8 mouse cellular contexts compared by ENCODE assay signal in genomic region chr2:164436215-164436913, GRCm38 (mm10). TPM values are rescaled to one million over a fixed set of nuclear protein-coding genes. Genes with fewer than 3 reads are reported as not detected.
DNase-seq lines count a peak whose midpoint lies in the region; ATAC-seq and TF ChIP-seq lines count a peak whose summit lies in the region.

No protein-coding gene starts in this region.

- H3K36me3 ChIP-seq in heart, embryonic 10.5 days = no peaks in the 10 kb centered on the region
- no peaks in the 10 kb centered on the region for H3K36me3 ChIP-seq in stomach, postnatal 0 days (ENCODE audit: control insufficient read depth, insufficient read depth, low read length)

- H3K9me3 ChIP-seq in heart, embryonic 10.5 days = no peaks in the 10 kb centered on the region
- H3K9me3 ChIP-seq in stomach, postnatal 0 days (ENCODE audit: control insufficient read depth, low read length) = no peaks in the 10 kb centered on the region

- peak overlapping the region; percentile 38 for H3K4me2 ChIP-seq in stomach, postnatal 0 days (replicated peaks; ENCODE audit: low read depth)

- ATAC-seq in stomach, postnatal 0 days (ENCODE audit: low FRiP score, low TSS enrichment) = no peak

- DNase-seq in heart, embryonic 10.5 days (ENCODE audit: low spot score) = no peak
- DNase-seq in heart, postnatal 4 days = no peak
- DNase-seq in retina, postnatal 1 day = peak; percentile 30
- no peak for DNase-seq in retina, embryonic 14.5 days (ENCODE audit: low spot score)
- DNase-seq in layer of hippocampus, adult 9-11 months = peak; percentile 52
- no peak for DNase-seq in stomach, postnatal 0 days (ENCODE audit: low spot score)
- no peak for DNase-seq in right cerebral cortex, postnatal 4 days
- DNase-seq in thymus, postnatal 10 days (ENCODE audit: low spot score in 2 of 2) = no peak

- TF ChIP-seq EP300 in stomach, postnatal 0 days (optimal IDR thresholded peaks at IDR 0.05) = no peak

- peak overlapping the region; percentile 77 for H3K27ac ChIP-seq in heart, embryonic 10.5 days
- peak overlapping the region; percentile 91 for H3K27ac ChIP-seq in stomach, postnatal 0 days (replicated peaks)

- peak overlapping the region; percentile 52 for H3K9ac ChIP-seq in stomach, postnatal 0 days (ENCODE audit: low read length)

- TF ChIP-seq CTCF in stomach, postnatal 0 days (IDR thresholded peaks at IDR 0.05; ENCODE audit: low read depth) = no peak

- peaks cover 85% of the 10 kb centered on the region for H3K4me1 ChIP-seq in heart, embryonic 10.5 days
- H3K4me1 ChIP-seq in stomach, postnatal 0 days (replicated peaks; ENCODE audit: control insufficient read depth, insufficient read depth) = peaks cover 32% of the 10 kb centered on the region

- 25% methylated on average over 8 of the region's 8 CpGs for WGBS in heart, embryonic 10.5 days
- 18% methylated on average over 8 of the region's 8 CpGs for WGBS in stomach, postnatal 0 days

- peaks cover 12% of the 10 kb centered on the region; the same call in 1 of the 2 replicates for H3K27me3 ChIP-seq in heart, embryonic 10.5 days (ENCODE audit: insufficient read depth, poor library complexity, severe bottlenecking)
- no peaks in the 10 kb centered on the region for H3K27me3 ChIP-seq in stomach, postnatal 0 days (ENCODE audit: control insufficient read depth, insufficient read depth, low read length)

- no peak overlapping the region for H3K4me3 ChIP-seq in heart, embryonic 10.5 days
- H3K4me3 ChIP-seq in stomach, postnatal 0 days (ENCODE audit: low read depth, low read length) = no peak overlapping the region

RNA-seq across cellular contexts. Expression of gene Sdc4, which starts 7.3 kb away (rescaled TPM):
- 37.3 and 37.8 TPM in 2 replicates for polyA plus RNA-seq in heart, embryonic 10.5 days (2016; fragmentation: Nextera tagmentation; extraction: Ambion mirVana)
- 10 to 100 TPM; 22.1 to 25.8 TPM for total RNA-seq in heart, postnatal 4 days (2021)
- polyA plus RNA-seq in stomach, postnatal 0 days (2015; fragmentation: Nextera tagmentation; extraction: Ambion mirVana) = 133 and 143 TPM in 2 replicates

RNA-seq across cellular contexts. Expression of gene Sys1, which starts 20.4 kb away (rescaled TPM):
- 41.2 and 52.5 TPM in 2 replicates for polyA plus RNA-seq in heart, embryonic 10.5 days (2016; fragmentation: Nextera tagmentation; extraction: Ambion mirVana)
- 10 to 100 TPM; 20.2 to 23.1 TPM for total RNA-seq in heart, postnatal 4 days (2021)
- 46.9 and 48.6 TPM in 2 replicates for polyA plus RNA-seq in stomach, postnatal 0 days (2015; fragmentation: Nextera tagmentation; extraction: Ambion mirVana)

RNA-seq across cellular contexts. Expression of gene Gm20458, which starts 24.4 kb away (rescaled TPM):
- polyA plus RNA-seq in heart, embryonic 10.5 days (2016; fragmentation: Nextera tagmentation; extraction: Ambion mirVana) = 10.3 and 11.7 TPM in 2 replicates
- total RNA-seq in heart, postnatal 4 days (2021) = 1 to 10 TPM; 2.5 to 4.3 TPM
- polyA plus RNA-seq in stomach, postnatal 0 days (2015; fragmentation: Nextera tagmentation; extraction: Ambion mirVana) = 26.9 and 28.1 TPM in 2 replicates

RNA-seq across cellular contexts. Expression of gene Matn4, which starts 31.4 kb away (rescaled TPM):
- polyA plus RNA-seq in heart, embryonic 10.5 days (2016; fragmentation: Nextera tagmentation; extraction: Ambion mirVana) = 0.76 and 1.2 TPM in 2 replicates
- 1 to 10 TPM; 1.8 TPM for total RNA-seq in heart, postnatal 4 days (2021)
- polyA plus RNA-seq in stomach, postnatal 0 days (2015; fragmentation: Nextera tagmentation; extraction: Ambion mirVana) = 2.0 and 3.1 TPM in 2 replicates

RNA-seq across cellular contexts. Expression of gene Rbpjl, which starts 33.4 kb away (rescaled TPM):
- polyA plus RNA-seq in heart, embryonic 10.5 days (2016; fragmentation: Nextera tagmentation; extraction: Ambion mirVana) = 0.02 and 0.08 TPM in 2 replicates
- not detected for total RNA-seq in heart, postnatal 4 days (2021)
- polyA plus RNA-seq in stomach, postnatal 0 days (2015; fragmentation: Nextera tagmentation; extraction: Ambion mirVana) = 0.32 and 0.36 TPM in 2 replicates

Comparison
In these comparisons a context has a peak if more than half of its experiments do, and no peak if none do; other contexts are left out.
1. DNase-seq: peak in retina, postnatal 1 day (single experiment) and layer of hippocampus, adult 9-11 months (single experiment); none in heart, embryonic 10.5 days (single experiment), heart, postnatal 4 days (single experiment), retina, embryonic 14.5 days (single experiment), stomach, postnatal 0 days (single experiment), right cerebral cortex, postnatal 4 days (single experiment) and thymus, postnatal 10 days (0 of 2).